Mouse (Mus musculus) thymus, adult 2 months (tissue): ENCODE data around the gene Sv2b.

Experiments used
- CTCF ChIP-seq: fragments of 200-500 bp; IDR thresholded peaks from 2 replicates; pipeline ENCODE4 v1.5.1; 2012; ENCODE audit warnings: mild to moderate bottlenecking, control low read depth, low read length, moderate library complexity, borderline replicate concordance; ENCODE audit not compliant: control insufficient read depth, poor library complexity, insufficient read depth; ENCODE audit errors: extremely low read depth
- POLR2A ChIP-seq: fragments of 200-500 bp; IDR thresholded peaks from 2 replicates; pipeline ENCODE4 v1.6.1; 2012; ENCODE audit warnings: mild to moderate bottlenecking, low read length, control low read depth, moderate library complexity; ENCODE audit not compliant: control insufficient read depth, poor library complexity, insufficient read depth; ENCODE audit errors: extremely low read depth

DNA sequence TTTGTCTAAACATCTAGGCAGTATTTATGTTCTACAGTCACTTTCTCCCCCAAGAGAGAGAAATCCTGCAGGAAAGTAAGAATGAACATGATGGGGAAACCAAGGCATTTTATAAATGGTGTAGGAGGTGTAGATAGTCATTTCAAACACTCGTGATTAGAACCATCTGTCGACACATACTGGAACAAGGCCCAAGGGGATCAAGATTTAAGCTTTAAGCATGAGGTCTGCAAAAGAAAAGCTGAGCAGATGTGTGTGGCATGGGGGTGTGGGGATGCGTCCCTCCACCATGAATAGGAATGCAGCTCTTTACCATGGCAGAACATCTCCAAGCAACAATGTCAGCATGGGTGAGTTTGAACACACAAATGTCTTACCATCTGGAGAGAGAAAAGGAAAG lies 23.2 kb upstream of the Sv2b start:
- TF ChIP-seq CTCF, result no peak
- no peak for TF ChIP-seq POLR2A
